Mouse (Mus musculus) heart, postnatal 4 days (tissue): ENCODE results near the gene B3galt4. TPM values are rescaled to one million over a fixed set of nuclear protein-coding genes. Genes with fewer than 3 reads are reported as not detected.
A peak's percentile ranks its signal among the peaks of the same experiment; 100 is the strongest.
"Not testable (repeated sequence)": the region's sequence is repeated elsewhere in the genome, so short reads cannot be mapped to it uniquely, and the experiment has no call there.

ENCODE experiments used
- DNase-seq: peaks from one replicate; pipeline ENCODE4 v3.0.0; 2021
- total RNA-seq, 2 experiments: library from RNA; stranded (reverse); gene quantifications; 2 replicates each; pipeline ENCODE4 v1.2.3; 2021

The B3galt4 gene
- total RNA-seq, 2 experiments from 2014 or later, result 2.3 to 2.9 TPM

GRCm38 (mm10) chr17:33919351-33920281, 31.7 kb downstream of the B3galt4 start:
- peak; percentile 85 for DNase-seq

GRCm38 (mm10) chr17:33918293-33919203, 32.7 kb downstream of the B3galt4 start:
- DNase-seq, result no peak

- no peak for DNase-seq
Measured at GRCm38 (mm10) chr17:33917656-33918292, 33.5 kb downstream of the B3galt4 start.

- no peak for DNase-seq
Measured at GRCm38 (mm10) chr17:33916847-33917655, 34.2 kb downstream of the B3galt4 start.

- DNase-seq, result no peak
Measured at GRCm38 (mm10) chr17:33916294-33916693, 35.0 kb downstream of the B3galt4 start.

GRCm38 (mm10) chr17:33915671-33916250, 35.5 kb downstream of the B3galt4 start, which contains the start of the genes Tapbp and Zbtb22:
Gene Tapbp (plus strand): TSS chr17:33915899.
Gene Zbtb22 (plus strand): TSS chr17:33915904.
- peak; percentile 96 for DNase-seq

- no peak for DNase-seq
Measured at GRCm38 (mm10) chr17:33914969-33915391, 36.3 kb downstream of the B3galt4 start.

- no peak for DNase-seq
Measured at GRCm38 (mm10) chr17:33913905-33914304, 37.4 kb downstream of the B3galt4 start.

GRCm38 (mm10) chr17:33913264-33913663, 38.0 kb downstream of the B3galt4 start:
- no peak for DNase-seq

- DNase-seq, result no peak
Measured at GRCm38 (mm10) chr17:33911813-33912414, 39.4 kb downstream of the B3galt4 start.

- no peak for DNase-seq
Measured at GRCm38 (mm10) chr17:33911052-33911812, 40.1 kb downstream of the B3galt4 start.

GRCm38 (mm10) chr17:33910346-33911051, 40.8 kb downstream of the B3galt4 start:
- no peak for DNase-seq

- peak; percentile 46 for DNase-seq
Measured at GRCm38 (mm10) chr17:33909869-33910250, 41.4 kb downstream of the B3galt4 start.

GRCm38 (mm10) chr17:33909077-33909868, 42.0 kb downstream of the B3galt4 start, which contains the start of gene Daxx:
Gene Daxx (plus strand): TSS chr17:33909414.
- DNase-seq, result peak; percentile 99

GRCm38 (mm10) chr17:33908331-33909076, 42.8 kb downstream of the B3galt4 start:
- DNase-seq, result peak; percentile 59

GRCm38 (mm10) chr17:33904835-33905234, 46.5 kb downstream of the B3galt4 start, which contains the start of gene Platr17:
Gene Platr17 (plus strand): TSS chr17:33905135.
- not testable (repeated sequence) for DNase-seq
